Mouse (Mus musculus) kidney, postnatal 4 days (tissue): ENCODE measurements around the gene Ucp3.
"Not testable (repeated sequence)": the region's sequence is repeated elsewhere in the genome, so short reads cannot be mapped to it uniquely, and the experiment has no call there.

Experiments used
- DNase-seq, 2 experiments: peaks; one replicate each; pipeline ENCODE4 v3.0.0; 2021; ENCODE audit warnings: mixed read lengths in 2 of 2

Gene Ucp3

GRCm38 (mm10) chr7:100473846-100474454 lies 1.2 kb downstream of the Ucp3 start:
- DNase-seq = no peak

GRCm38 (mm10) chr7:100474680-100475079 lies 1.9 kb downstream of the Ucp3 start:
- DNase-seq = peak; percentile 33 to 63

- DNase-seq = peak in 1 of 2 experiments; percentile 38
Observed at GRCm38 (mm10) chr7:100479100-100479822, 6.5 kb downstream of the Ucp3 start.

- peak; percentile 34 to 65 for DNase-seq
Observed at GRCm38 (mm10) chr7:100479823-100480164, 7.0 kb downstream of the Ucp3 start.

- DNase-seq = peak in 1 of 2 experiments; percentile 20
Observed at GRCm38 (mm10) chr7:100480175-100480574, 7.4 kb downstream of the Ucp3 start.

GRCm38 (mm10) chr7:100482046-100482445 lies 9.3 kb downstream of the Ucp3 start:
- not testable (repeated sequence) for DNase-seq

- no peak for DNase-seq
Observed at GRCm38 (mm10) chr7:100484493-100484892, 11.7 kb downstream of the Ucp3 start.

- no peak for DNase-seq
Observed at GRCm38 (mm10) chr7:100487301-100487700, 14.5 kb downstream of the Ucp3 start.

- peak; percentile 54 to 67 for DNase-seq
Observed at GRCm38 (mm10) chr7:100488474-100489048, 15.8 kb downstream of the Ucp3 start.

- peak; percentile 34 to 59 for DNase-seq
Observed at GRCm38 (mm10) chr7:100492391-100493116, 19.8 kb downstream of the Ucp3 start.

- peak; percentile 91 to 94 for DNase-seq
Observed at GRCm38 (mm10) chr7:100493117-100493483, 20.3 kb downstream of the Ucp3 start, which contains the start of gene Ucp2. Ucp2 (plus strand) TSS chr7:100493337.

GRCm38 (mm10) chr7:100493484-100494414 lies 21.0 kb downstream of the Ucp3 start:
- DNase-seq = peak; percentile 63 to 70

GRCm38 (mm10) chr7:100494415-100494831 lies 21.6 kb downstream of the Ucp3 start:
- DNase-seq = peak in 1 of 2 experiments; percentile 39

- DNase-seq = peak in 1 of 2 experiments; percentile 30
Observed at GRCm38 (mm10) chr7:100495042-100495441, 22.3 kb downstream of the Ucp3 start.

- DNase-seq = peak; percentile 68 to 82
Observed at GRCm38 (mm10) chr7:100495581-100496251, 22.9 kb downstream of the Ucp3 start.

GRCm38 (mm10) chr7:100496371-100496770 lies 23.6 kb downstream of the Ucp3 start:
- no peak for DNase-seq

- DNase-seq = no peak
Observed at GRCm38 (mm10) chr7:100496791-100497190, 24.0 kb downstream of the Ucp3 start.

- no peak for DNase-seq
Observed at GRCm38 (mm10) chr7:100497402-100497801, 24.6 kb downstream of the Ucp3 start.

- DNase-seq = no peak
Observed at GRCm38 (mm10) chr7:100497982-100498381, 25.2 kb downstream of the Ucp3 start.

GRCm38 (mm10) chr7:100499465-100499864 lies 26.7 kb downstream of the Ucp3 start:
- no peak for DNase-seq

GRCm38 (mm10) chr7:100500276-100500977 lies 27.6 kb downstream of the Ucp3 start:
- DNase-seq = peak; percentile 37 to 46
